Mouse (Mus musculus): Measurements from ENCODE around the gene Ptma. TPM values are rescaled to one million over a fixed set of nuclear protein-coding genes. Genes with fewer than 3 reads are reported as not detected.
"Not testable (repeated sequence)": the region's sequence is repeated elsewhere in the genome, so short reads cannot be mapped to it uniquely, and the experiment has no call there.

Ptma gene
- polyA plus RNA-seq, 3 experiments from 2014 or later, result 2,583 to 3,807 (median 2,925) TPM

GRCm38 (mm10) chr1:86497361-86497760 lies 29.2 kb upstream of the Ptma start:
- ATAC-seq, result no peak

- no peak for ATAC-seq
Observed at GRCm38 (mm10) chr1:86497986-86498385, 28.5 kb upstream of the Ptma start.

GRCm38 (mm10) chr1:86498611-86499010 lies 27.9 kb upstream of the Ptma start:
- no peak for ATAC-seq

- ATAC-seq, result no peak
Observed at GRCm38 (mm10) chr1:86499903-86500302, 26.6 kb upstream of the Ptma start.

DNA sequence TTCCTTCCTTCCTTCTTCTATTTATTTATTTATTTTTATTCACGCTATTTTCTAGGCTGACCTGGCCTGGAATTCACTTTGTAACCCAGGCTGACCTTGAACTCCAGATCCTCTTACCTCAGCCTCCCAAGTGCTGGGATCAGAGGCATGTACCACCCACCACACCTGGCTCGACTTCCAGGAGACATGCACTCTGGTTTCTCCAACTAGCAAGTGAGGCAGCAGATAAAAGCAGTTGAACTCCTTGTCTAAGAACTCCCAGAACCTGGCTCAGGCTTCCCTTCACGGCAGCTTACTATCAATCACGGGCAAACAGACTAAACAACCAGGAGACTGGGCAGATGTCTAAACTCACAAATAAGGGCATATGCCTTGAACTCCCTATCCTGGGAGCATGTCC lies 25.8 kb upstream of the Ptma start:
- ATAC-seq, result no peak

- ATAC-seq, result no peak
Observed at GRCm38 (mm10) chr1:86501114-86501532, 25.4 kb upstream of the Ptma start.

- ATAC-seq, result peak; percentile 33
Observed at GRCm38 (mm10) chr1:86501559-86501958, 25.0 kb upstream of the Ptma start.

DNA sequence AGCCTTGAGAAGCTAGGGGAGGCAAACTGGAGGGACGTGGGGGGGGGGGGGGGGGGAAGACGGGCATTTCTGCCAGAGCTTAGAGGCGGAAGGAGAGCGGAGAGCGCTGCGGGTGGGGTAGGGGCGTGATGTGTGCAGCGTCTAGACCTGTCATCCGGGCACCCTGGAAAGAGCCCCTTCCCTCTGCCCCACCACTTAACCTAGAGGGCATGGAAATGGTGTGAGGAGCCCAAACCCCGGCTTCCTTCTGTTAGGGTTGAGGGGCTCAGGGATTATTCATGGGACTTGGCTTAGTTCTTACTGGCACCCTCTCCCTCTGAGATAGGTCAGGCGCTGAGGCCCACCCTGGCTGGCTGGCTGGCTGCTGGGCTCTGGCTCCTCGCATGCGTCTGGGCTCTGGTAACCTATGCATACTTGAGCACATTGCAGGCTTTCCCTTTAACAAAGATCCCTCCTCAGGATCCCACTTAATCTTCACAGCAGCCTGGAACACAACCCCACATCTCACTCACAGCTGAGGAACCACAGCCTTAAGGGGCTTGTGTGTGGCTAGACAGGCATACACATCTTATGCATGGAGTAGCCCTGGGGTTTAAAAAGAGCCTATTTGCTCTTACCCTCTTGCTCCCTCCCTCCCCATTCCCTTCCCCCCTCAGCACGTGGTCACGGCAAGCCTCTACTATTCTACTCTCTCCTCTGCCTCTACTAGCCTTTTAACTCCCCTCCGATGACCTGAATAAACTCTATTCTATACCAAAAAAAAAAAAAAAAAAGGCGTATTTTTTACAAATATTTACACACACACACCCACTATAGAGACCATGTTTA lies 24.1 kb upstream of the Ptma start:
- ATAC-seq, result no peak

GRCm38 (mm10) chr1:86503165-86503747 lies 23.3 kb upstream of the Ptma start:
- peak; percentile 5 for ATAC-seq

DNA sequence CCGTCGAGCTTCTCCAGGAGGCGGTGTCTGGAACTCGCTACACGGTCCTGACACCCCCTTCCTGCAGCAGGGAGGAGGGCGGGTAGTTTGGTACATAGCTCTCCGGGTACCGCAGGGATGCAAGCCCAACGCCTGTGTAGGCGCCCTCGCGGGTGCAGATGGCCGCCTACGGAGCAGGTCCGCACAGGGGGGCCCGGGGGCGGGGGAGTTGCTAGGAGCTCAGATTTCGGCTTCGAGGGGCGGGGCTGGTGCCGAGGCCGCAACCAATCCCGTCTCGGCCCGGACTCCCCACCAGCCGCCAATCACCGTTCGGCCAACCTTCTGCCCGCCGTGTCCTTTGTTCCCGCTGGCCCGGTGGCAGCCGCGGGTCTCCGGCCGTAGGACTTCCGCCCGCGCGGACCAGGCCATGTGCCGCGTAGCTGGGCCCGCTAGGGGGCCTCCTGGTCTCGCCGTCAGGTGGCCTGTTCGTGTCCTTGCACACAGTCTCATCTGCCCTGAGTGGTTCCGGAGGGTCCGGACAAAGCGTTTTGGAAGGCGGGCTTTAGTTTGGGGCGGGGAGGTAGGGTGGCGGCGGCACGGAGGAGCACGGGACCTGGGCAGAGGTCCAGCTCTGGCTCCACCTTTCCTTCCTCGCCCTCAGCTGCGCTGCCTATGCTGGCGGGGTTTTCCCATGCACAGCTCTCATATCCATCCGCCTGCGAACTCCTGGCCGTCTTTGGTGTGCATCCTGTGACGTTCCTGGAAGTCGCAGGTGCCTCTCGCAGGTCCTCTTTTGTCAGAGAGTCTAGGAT lies 22.4 kb upstream of the Ptma start:
- peak; percentile 70 for ATAC-seq

- ATAC-seq, result no peak
Observed at GRCm38 (mm10) chr1:86504697-86505421, 21.7 kb upstream of the Ptma start.

DNA sequence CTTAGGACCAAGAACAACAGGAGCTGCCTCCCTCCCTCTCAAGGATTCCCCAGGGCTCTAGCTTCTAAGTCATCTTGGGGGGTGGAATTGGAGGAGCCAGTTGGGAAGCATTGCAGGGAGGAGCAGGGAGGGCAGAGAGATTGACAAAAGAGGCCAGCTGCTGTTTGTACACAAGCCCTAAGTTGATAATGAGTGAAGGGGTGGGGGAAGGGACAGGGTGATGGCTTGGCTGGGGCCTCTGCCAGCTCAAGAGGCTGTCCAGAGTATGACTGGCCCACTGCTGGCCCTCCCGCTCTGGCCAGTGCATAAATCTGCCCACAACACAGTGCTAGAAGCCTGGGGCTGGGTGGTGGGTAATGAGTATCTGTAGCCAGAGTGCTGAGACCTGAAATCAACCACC lies 21.1 kb upstream of the Ptma start:
- no peak for ATAC-seq

- ATAC-seq, result no peak
Observed at GRCm38 (mm10) chr1:86506420-86506819, 20.1 kb upstream of the Ptma start.

GRCm38 (mm10) chr1:86507866-86508265 lies 18.7 kb upstream of the Ptma start:
- ATAC-seq, result no peak

DNA sequence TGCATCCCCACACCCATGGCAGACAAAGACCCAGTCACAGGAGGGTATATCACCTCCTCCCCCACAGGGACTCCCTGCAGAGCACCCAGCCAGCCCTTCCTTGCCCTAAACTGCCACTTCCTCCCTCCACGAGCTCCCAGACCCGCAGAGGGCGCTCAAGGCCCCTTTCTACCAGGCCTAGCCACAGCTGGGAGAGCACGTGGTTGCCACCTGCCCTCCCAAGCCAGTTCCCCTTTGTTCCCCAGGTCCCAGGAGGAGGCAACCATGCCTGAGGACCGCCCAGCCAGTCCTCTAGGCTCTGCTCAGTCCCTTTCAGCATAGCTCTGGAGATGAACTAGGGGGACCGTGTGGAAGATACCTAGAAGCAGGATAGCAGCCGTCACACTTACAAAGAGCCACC lies 17.1 kb upstream of the Ptma start:
- ATAC-seq, result peak; percentile 81

DNA sequence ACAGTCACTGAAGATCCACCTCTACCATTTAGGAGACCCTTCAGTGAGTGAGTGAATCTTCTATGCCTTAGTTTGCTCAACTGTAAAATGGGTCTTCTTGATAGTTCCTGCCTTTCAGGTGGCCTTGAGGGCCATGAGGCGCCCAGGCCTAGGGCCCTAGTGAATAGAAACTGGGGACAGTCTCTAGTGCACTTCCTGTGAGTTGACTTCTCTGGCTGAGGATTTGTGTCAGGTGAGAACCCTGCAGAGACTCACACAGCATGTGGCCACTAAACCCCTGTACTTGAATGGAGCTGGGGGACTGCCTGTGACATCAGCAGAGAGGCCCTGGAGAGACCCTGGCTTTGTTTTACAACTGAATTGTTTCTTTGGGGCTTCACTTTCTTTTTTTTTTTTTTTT lies 16.3 kb upstream of the Ptma start:
- peak; percentile 31 for ATAC-seq

GRCm38 (mm10) chr1:86510676-86511441 lies 15.7 kb upstream of the Ptma start:
- no peak for ATAC-seq

GRCm38 (mm10) chr1:86512154-86512720 lies 14.3 kb upstream of the Ptma start:
- ATAC-seq, result no peak

- not testable (repeated sequence) for ATAC-seq
Observed at GRCm38 (mm10) chr1:86513031-86513430, 13.5 kb upstream of the Ptma start.

DNA sequence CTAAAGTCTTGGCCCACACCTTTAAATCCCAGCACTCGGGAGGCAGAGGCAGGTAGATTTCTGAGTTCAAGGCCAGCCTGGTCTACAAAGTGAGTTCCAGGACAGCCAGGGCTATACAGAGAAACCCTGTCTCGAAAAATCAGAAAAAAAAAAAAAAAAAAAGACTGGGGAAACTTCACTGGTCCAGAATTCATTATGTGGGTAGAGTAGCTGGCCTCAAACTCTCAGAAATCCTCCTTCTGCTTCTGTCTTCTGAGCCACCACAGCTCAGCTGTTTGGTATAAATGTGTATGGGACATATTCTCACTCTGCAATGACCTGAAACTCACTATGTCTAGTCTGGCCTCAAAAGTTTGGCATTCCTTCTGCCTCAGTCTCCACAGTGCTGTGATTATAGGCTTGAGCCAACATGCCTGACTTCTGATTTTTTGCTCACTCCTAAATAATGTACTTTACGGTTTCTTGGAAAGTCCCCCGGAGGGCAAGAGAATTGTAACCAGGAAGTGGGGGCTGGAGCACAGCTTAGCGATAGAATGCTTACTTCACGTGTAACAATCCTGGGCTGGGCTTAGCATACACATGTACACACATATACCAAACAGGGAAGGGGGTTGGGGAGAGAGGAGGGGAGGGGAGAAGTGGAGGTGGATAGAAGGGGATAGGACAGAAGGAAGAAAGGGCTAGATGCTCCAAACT lies 10.7 kb upstream of the Ptma start:
- ATAC-seq, result peak; percentile 92

DNA sequence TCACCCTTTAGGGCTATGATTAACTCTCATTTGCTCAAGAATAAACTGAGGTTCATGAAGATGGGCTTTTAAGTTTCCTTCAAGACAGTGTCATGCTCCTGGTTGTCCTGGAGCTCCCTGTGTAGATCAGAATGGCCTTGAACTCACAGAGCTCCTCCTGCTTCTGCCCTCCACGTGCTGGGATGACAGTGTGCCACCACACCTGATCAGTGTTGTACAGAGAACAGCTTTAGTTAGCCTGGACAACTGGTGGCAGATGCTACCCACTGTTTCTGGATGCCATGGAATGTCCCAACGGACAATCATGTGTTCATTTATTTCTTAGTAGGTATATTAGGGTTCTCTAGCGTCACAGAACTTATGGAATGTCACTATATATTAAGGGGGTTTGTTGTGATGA lies 9.4 kb upstream of the Ptma start:
- no peak for ATAC-seq
